Mouse (Mus musculus): Measurements from ENCODE around the gene Spint5. TPM values are rescaled to one million over a fixed set of nuclear protein-coding genes. Genes with fewer than 3 reads are reported as not detected.

The Spint5 gene
- polyA plus RNA-seq, 1 experiment from 2014 or later, result not detected

DNA sequence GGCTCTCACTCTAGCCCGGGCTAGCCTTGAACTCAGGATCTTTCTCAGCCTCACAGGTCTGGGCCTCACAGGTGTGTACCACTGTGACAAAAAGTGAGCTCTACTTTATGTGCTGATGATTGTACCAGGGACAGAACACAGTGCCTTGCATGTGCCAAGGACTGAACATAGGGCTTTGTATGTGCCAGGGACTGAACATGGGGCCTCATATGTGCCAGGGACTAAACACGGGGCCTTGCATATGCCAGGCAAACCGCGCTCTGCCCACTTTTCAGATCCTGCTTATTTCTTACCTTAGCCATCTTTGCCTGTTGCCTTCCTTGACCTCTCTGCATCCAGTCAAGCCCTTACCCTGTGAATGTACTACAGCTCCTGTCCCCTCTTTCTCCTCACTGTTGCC lies 46.9 kb downstream of the Spint5 start:
- no peaks in the 10 kb centered on the region for H3K9me3 ChIP-seq
- no peaks in the 10 kb centered on the region for H3K4me1 ChIP-seq (replicated peaks)
- ATAC-seq (ENCODE audit: low read depth), result no peak
- no peak overlapping the region for H3K4me3 ChIP-seq
- H3K27ac ChIP-seq (replicated peaks), result no peak overlapping the region
- 96% methylated on average over 4 of the region's 4 CpGs for WGBS
- H3K36me3 ChIP-seq, result peaks cover 93% of the 10 kb centered on the region
- H3K4me2 ChIP-seq, result no peak overlapping the region
- no peak overlapping the region for H3K9ac ChIP-seq
- no peaks in the 10 kb centered on the region for H3K27me3 ChIP-seq

- Histone ChIP-seq H3K4me3 (no peak overlapping the region), H3K4me2 (no peak overlapping the region), H3K36me3 (peaks cover 93% of the 10 kb centered on the region), H3K4me1 (replicated peaks) (no peaks in the 10 kb centered on the region), H3K27me3 (no peaks in the 10 kb centered on the region), H3K9ac (no peak overlapping the region), H3K27ac (replicated peaks) (no peak overlapping the region), H3K9me3 (no peaks in the 10 kb centered on the region)
- no peak for ATAC-seq (ENCODE audit: low read depth)
- WGBS, result 91% methylated on average over 7 of the region's 7 CpGs
These were observed 47.5 kb downstream of the Spint5 start for GRCm38 (mm10) chr2:164762593-164762992.

- Histone ChIP-seq H3K36me3 (peaks cover 70% of the 10 kb centered on the region), H3K27me3 (no peaks in the 10 kb centered on the region), H3K9me3 (no peaks in the 10 kb centered on the region), H3K4me1 (replicated peaks) (peaks cover 11% of the 10 kb centered on the region), H3K4me2 (no peak overlapping the region), H3K4me3 (no peak overlapping the region), H3K27ac (replicated peaks) (no peak overlapping the region), H3K9ac (no peak overlapping the region)
- ATAC-seq (ENCODE audit: low read depth), result no peak
- 81% methylated on average over 3 of the region's 3 CpGs for WGBS
These were observed 50.7 kb downstream of the Spint5 start for GRCm38 (mm10) chr2:164765841-164766240.

Other genes with a start within 250 kb of the Spint5 start
- not detected in 2 replicates for gene Trp53tg5, start 241.6 kb upstream of the Spint5 start, polyA plus RNA-seq (2015; fragmentation: Nextera tagmentation; extraction: Ambion mirVana)
- 10.3 and 11.9 TPM in 2 replicates for gene Dbndd2, start 229.2 kb upstream of the Spint5 start, polyA plus RNA-seq (2015; fragmentation: Nextera tagmentation; extraction: Ambion mirVana)
- 69.1 and 71.8 TPM in 2 replicates for gene Pigt, start 217.8 kb upstream of the Spint5 start, polyA plus RNA-seq (2015; fragmentation: Nextera tagmentation; extraction: Ambion mirVana)
- gene Wfdc2, start 152.9 kb upstream of the Spint5 start, polyA plus RNA-seq (2015; fragmentation: Nextera tagmentation; extraction: Ambion mirVana), result 2.2 and 4.2 TPM in 2 replicates
- gene Spint3, start 141.8 kb upstream of the Spint5 start, polyA plus RNA-seq (2015; fragmentation: Nextera tagmentation; extraction: Ambion mirVana), result not detected in 2 replicates
- gene Wfdc6a, start 129.9 kb upstream of the Spint5 start, polyA plus RNA-seq (2015; fragmentation: Nextera tagmentation; extraction: Ambion mirVana), result not detected in 2 replicates
- gene Eppin, start 121.7 kb upstream of the Spint5 start, polyA plus RNA-seq (2015; fragmentation: Nextera tagmentation; extraction: Ambion mirVana), result not detected in 2 replicates
- gene Wfdc6b, start 101.8 kb upstream of the Spint5 start, polyA plus RNA-seq (2015; fragmentation: Nextera tagmentation; extraction: Ambion mirVana), result not detected in 2 replicates
- not detected in 2 replicates for gene Wfdc8, start 101.7 kb upstream of the Spint5 start, polyA plus RNA-seq (2015; fragmentation: Nextera tagmentation; extraction: Ambion mirVana)
- not detected in 2 replicates for gene Wfdc16, start 76.5 kb upstream of the Spint5 start, polyA plus RNA-seq (2015; fragmentation: Nextera tagmentation; extraction: Ambion mirVana)
- not detected in 2 replicates for gene Wfdc10, start 59.3 kb upstream of the Spint5 start, polyA plus RNA-seq (2015; fragmentation: Nextera tagmentation; extraction: Ambion mirVana)
- not detected in 2 replicates for gene Wfdc9, start 58.7 kb upstream of the Spint5 start, polyA plus RNA-seq (2015; fragmentation: Nextera tagmentation; extraction: Ambion mirVana)
- not detected in 2 replicates for gene Wfdc11, start 41.2 kb upstream of the Spint5 start, polyA plus RNA-seq (2015; fragmentation: Nextera tagmentation; extraction: Ambion mirVana)
- not detected in 2 replicates for gene Wfdc13, start 30.2 kb upstream of the Spint5 start, polyA plus RNA-seq (2015; fragmentation: Nextera tagmentation; extraction: Ambion mirVana)
- gene Spint4, start 16.8 kb upstream of the Spint5 start, polyA plus RNA-seq (2015; fragmentation: Nextera tagmentation; extraction: Ambion mirVana), result not detected in 2 replicates
- gene Wfdc3, start 30.6 kb downstream of the Spint5 start, polyA plus RNA-seq (2015; fragmentation: Nextera tagmentation; extraction: Ambion mirVana), result 1.0 and 1.2 TPM in 2 replicates
- gene Dnttip1, start 30.7 kb downstream of the Spint5 start, polyA plus RNA-seq (2015; fragmentation: Nextera tagmentation; extraction: Ambion mirVana), result 67.1 and 71.4 TPM in 2 replicates
- 80.8 and 108 TPM in 2 replicates for gene Ube2c, start 54.6 kb downstream of the Spint5 start, polyA plus RNA-seq (2015; fragmentation: Nextera tagmentation; extraction: Ambion mirVana)
- 9.3 and 25.7 TPM in 2 replicates for gene Tnnc2, start 64.7 kb downstream of the Spint5 start, polyA plus RNA-seq (2015; fragmentation: Nextera tagmentation; extraction: Ambion mirVana)
- 17.1 and 22.9 TPM in 2 replicates for gene Snx21, start 70.5 kb downstream of the Spint5 start, polyA plus RNA-seq (2015; fragmentation: Nextera tagmentation; extraction: Ambion mirVana)
- 20.3 and 21.5 TPM in 2 replicates for gene Acot8, start 89.6 kb downstream of the Spint5 start, polyA plus RNA-seq (2015; fragmentation: Nextera tagmentation; extraction: Ambion mirVana)
- gene Zswim3, start 89.8 kb downstream of the Spint5 start, polyA plus RNA-seq (2015; fragmentation: Nextera tagmentation; extraction: Ambion mirVana), result 14.2 and 16.7 TPM in 2 replicates
- gene Zswim1, start 107.4 kb downstream of the Spint5 start, polyA plus RNA-seq (2015; fragmentation: Nextera tagmentation; extraction: Ambion mirVana), result 22.3 and 23.7 TPM in 2 replicates
- not detected in 2 replicates for gene Spata25, start 113.2 kb downstream of the Spint5 start, polyA plus RNA-seq (2015; fragmentation: Nextera tagmentation; extraction: Ambion mirVana)
- 97.5 and 109 TPM in 2 replicates for gene Ctsa, start 117.6 kb downstream of the Spint5 start, polyA plus RNA-seq (2015; fragmentation: Nextera tagmentation; extraction: Ambion mirVana)
- 4.9 and 5.4 TPM in 2 replicates for gene Neurl2, start 118.2 kb downstream of the Spint5 start, polyA plus RNA-seq (2015; fragmentation: Nextera tagmentation; extraction: Ambion mirVana)
- gene Pltp, start 142.4 kb downstream of the Spint5 start, polyA plus RNA-seq (2015; fragmentation: Nextera tagmentation; extraction: Ambion mirVana), result 126 and 132 TPM in 2 replicates
- 80.8 and 93.1 TPM in 2 replicates for gene Pcif1, start 164.0 kb downstream of the Spint5 start, polyA plus RNA-seq (2015; fragmentation: Nextera tagmentation; extraction: Ambion mirVana)
- 13.3 and 14.2 TPM in 2 replicates for gene Zfp335, start 196.5 kb downstream of the Spint5 start, polyA plus RNA-seq (2015; fragmentation: Nextera tagmentation; extraction: Ambion mirVana)
- gene Mmp9, start 225.5 kb downstream of the Spint5 start, polyA plus RNA-seq (2015; fragmentation: Nextera tagmentation; extraction: Ambion mirVana), result 16.9 and 17.1 TPM in 2 replicates
- gene Slc12a5, start 245.5 kb downstream of the Spint5 start, polyA plus RNA-seq (2015; fragmentation: Nextera tagmentation; extraction: Ambion mirVana), result 20.8 and 21.3 TPM in 2 replicates

Data from neural tube, embryonic 13.5 days (tissue).